Mouse (Mus musculus): ENCODE measurements around the gene Slc22a15. TPM values are rescaled to one million over a fixed set of nuclear protein-coding genes. Genes with fewer than 3 reads are reported as not detected.
A peak's percentile ranks its signal among the peaks of the same experiment; 100 is the strongest.

The Slc22a15 gene
- polyA plus RNA-seq, 1 experiment from 2014 or later: 4.8 TPM

- peaks cover 11% of the 10 kb centered on the region for H3K4me1 ChIP-seq (ENCODE audit: control insufficient read depth, insufficient read depth, low read length)
- DNase-seq (ENCODE audit: low spot score) (peak; percentile 65), ATAC-seq (ENCODE audit: low read depth) (no peak)
- H3K4me2 ChIP-seq (ENCODE audit: low read depth, low read length): no peak overlapping the region
- H3K27me3 ChIP-seq (replicated peaks; ENCODE audit: control insufficient read depth, insufficient read depth, low read length): no peaks in the 10 kb centered on the region
- H3K9ac ChIP-seq (ENCODE audit: low read depth, low read length): no peak overlapping the region
- H3K9me3 ChIP-seq (ENCODE audit: control insufficient read depth, low read length): no peaks in the 10 kb centered on the region
- no peak overlapping the region for H3K27ac ChIP-seq (replicated peaks; ENCODE audit: low read depth, low read length)
- H3K4me3 ChIP-seq (ENCODE audit: low read depth, low read length): no peak overlapping the region
- no peaks in the 10 kb centered on the region for H3K36me3 ChIP-seq (ENCODE audit: control insufficient read depth, insufficient read depth, low read length)
Observed at GRCm38 (mm10) chr3:101926636-101927035, 2.4 kb upstream of the Slc22a15 start.

GRCm38 (mm10) chr3:101925663-101926062 lies 1.4 kb upstream of the Slc22a15 start:
- 59% methylated on average over 1 of the region's 1 CpGs for WGBS
- no peaks in the 10 kb centered on the region for H3K9me3 ChIP-seq (ENCODE audit: control insufficient read depth, low read length)
- no peak overlapping the region for H3K4me2 ChIP-seq (ENCODE audit: low read depth, low read length)
- no peak overlapping the region for H3K4me3 ChIP-seq (ENCODE audit: low read depth, low read length)
- no peak overlapping the region for H3K9ac ChIP-seq (ENCODE audit: low read depth, low read length)
- no peak for ATAC-seq (ENCODE audit: low read depth)
- H3K27ac ChIP-seq (replicated peaks; ENCODE audit: low read depth, low read length): no peak overlapping the region
- H3K36me3 ChIP-seq (ENCODE audit: control insufficient read depth, insufficient read depth, low read length): no peaks in the 10 kb centered on the region
- H3K4me1 ChIP-seq (ENCODE audit: control insufficient read depth, insufficient read depth, low read length): peaks cover 11% of the 10 kb centered on the region
- H3K27me3 ChIP-seq (replicated peaks; ENCODE audit: control insufficient read depth, insufficient read depth, low read length): no peaks in the 10 kb centered on the region
- DNase-seq (ENCODE audit: low spot score): peak; percentile 74

GRCm38 (mm10) chr3:101922366-101922765 lies 1.9 kb downstream of the Slc22a15 start:
- Histone ChIP-seq H3K4me3 (ENCODE audit: low read depth, low read length) (no peak overlapping the region), H3K36me3 (ENCODE audit: control insufficient read depth, insufficient read depth, low read length) (no peaks in the 10 kb centered on the region), H3K9me3 (ENCODE audit: control insufficient read depth, low read length) (no peaks in the 10 kb centered on the region), H3K4me2 (ENCODE audit: low read depth, low read length) (no peak overlapping the region), H3K27me3 (replicated peaks; ENCODE audit: control insufficient read depth, insufficient read depth, low read length) (no peaks in the 10 kb centered on the region), H3K9ac (ENCODE audit: low read depth, low read length) (no peak overlapping the region), H3K4me1 (ENCODE audit: control insufficient read depth, insufficient read depth, low read length) (peaks cover 16% of the 10 kb centered on the region), H3K27ac (replicated peaks; ENCODE audit: low read depth, low read length) (no peak overlapping the region)
- ATAC-seq (ENCODE audit: low read depth) (no peak), DNase-seq (ENCODE audit: low spot score) (no peak)
- 86% methylated on average over 7 of the region's 7 CpGs for WGBS

- Histone ChIP-seq H3K4me2 (ENCODE audit: low read depth, low read length) (no peak overlapping the region), H3K4me1 (ENCODE audit: control insufficient read depth, insufficient read depth, low read length) (peaks cover 4% of the 10 kb centered on the region; the same call in 1 of the 2 replicates), H3K4me3 (ENCODE audit: low read depth, low read length) (no peak overlapping the region), H3K9me3 (ENCODE audit: control insufficient read depth, low read length) (no peaks in the 10 kb centered on the region), H3K27ac (replicated peaks; ENCODE audit: low read depth, low read length) (no peak overlapping the region), H3K27me3 (replicated peaks; ENCODE audit: control insufficient read depth, insufficient read depth, low read length) (no peaks in the 10 kb centered on the region), H3K36me3 (ENCODE audit: control insufficient read depth, insufficient read depth, low read length) (peaks cover 5% of the 10 kb centered on the region; the same call in 1 of the 2 replicates), H3K9ac (ENCODE audit: low read depth, low read length) (no peak overlapping the region)
- WGBS: 92% methylated on average over 3 of the region's 3 CpGs
- DNase-seq (ENCODE audit: low spot score) (no peak), ATAC-seq (ENCODE audit: low read depth) (no peak)
Observed at GRCm38 (mm10) chr3:101918526-101918925, 5.7 kb downstream of the Slc22a15 start.

GRCm38 (mm10) chr3:101917665-101918064 lies 6.6 kb downstream of the Slc22a15 start:
- Histone ChIP-seq H3K9ac (ENCODE audit: low read depth, low read length) (no peak overlapping the region), H3K4me3 (ENCODE audit: low read depth, low read length) (no peak overlapping the region), H3K27me3 (replicated peaks; ENCODE audit: control insufficient read depth, insufficient read depth, low read length) (no peaks in the 10 kb centered on the region), H3K9me3 (ENCODE audit: control insufficient read depth, low read length) (no peaks in the 10 kb centered on the region), H3K27ac (replicated peaks; ENCODE audit: low read depth, low read length) (no peak overlapping the region), H3K4me2 (ENCODE audit: low read depth, low read length) (no peak overlapping the region), H3K36me3 (ENCODE audit: control insufficient read depth, insufficient read depth, low read length) (peaks cover 12% of the 10 kb centered on the region; the same call in 1 of the 2 replicates), H3K4me1 (ENCODE audit: control insufficient read depth, insufficient read depth, low read length) (0 out of 2 replicates have a peak, but pooled peaks cover 4% of the 10 kb centered on the region)
- peak; percentile 51 for DNase-seq (ENCODE audit: low spot score)
- 23% methylated on average over 3 of the region's 3 CpGs for WGBS
- ATAC-seq (ENCODE audit: low read depth): peak; percentile 18; the same call in 1 of the 2 replicates

- ATAC-seq (ENCODE audit: low read depth) (no peak), DNase-seq (ENCODE audit: low spot score) (no peak)
- H3K36me3 ChIP-seq (ENCODE audit: control insufficient read depth, insufficient read depth, low read length): peaks cover 12% of the 10 kb centered on the region; the same call in 1 of the 2 replicates
- no peak overlapping the region for H3K4me3 ChIP-seq (ENCODE audit: low read depth, low read length)
- no peaks in the 10 kb centered on the region for H3K9me3 ChIP-seq (ENCODE audit: control insufficient read depth, low read length)
- 62% methylated on average over 5 of the region's 5 CpGs for WGBS
- H3K4me2 ChIP-seq (ENCODE audit: low read depth, low read length): no peak overlapping the region
- no peak overlapping the region for H3K9ac ChIP-seq (ENCODE audit: low read depth, low read length)
- H3K27ac ChIP-seq (replicated peaks; ENCODE audit: low read depth, low read length): no peak overlapping the region
- 0 out of 2 replicates have a peak, but pooled peaks cover 4% of the 10 kb centered on the region for H3K4me1 ChIP-seq (ENCODE audit: control insufficient read depth, insufficient read depth, low read length)
- no peaks in the 10 kb centered on the region for H3K27me3 ChIP-seq (replicated peaks; ENCODE audit: control insufficient read depth, insufficient read depth, low read length)
Observed at GRCm38 (mm10) chr3:101916525-101916924, 7.7 kb downstream of the Slc22a15 start.

GRCm38 (mm10) chr3:101915048-101915801 lies 9.0 kb downstream of the Slc22a15 start:
- H3K27me3 ChIP-seq (replicated peaks; ENCODE audit: control insufficient read depth, insufficient read depth, low read length): no peaks in the 10 kb centered on the region
- DNase-seq (ENCODE audit: low spot score) (no peak), ATAC-seq (ENCODE audit: low read depth) (no peak)
- no peak overlapping the region for H3K4me2 ChIP-seq (ENCODE audit: low read depth, low read length)
- H3K4me1 ChIP-seq (ENCODE audit: control insufficient read depth, insufficient read depth, low read length): 0 out of 2 replicates have a peak, but pooled peaks cover 4% of the 10 kb centered on the region
- no peak overlapping the region for H3K4me3 ChIP-seq (ENCODE audit: low read depth, low read length)
- 85% methylated on average over 14 of the region's 14 CpGs for WGBS
- H3K9me3 ChIP-seq (ENCODE audit: control insufficient read depth, low read length): no peaks in the 10 kb centered on the region
- H3K27ac ChIP-seq (replicated peaks; ENCODE audit: low read depth, low read length): no peak overlapping the region
- no peak overlapping the region for H3K9ac ChIP-seq (ENCODE audit: low read depth, low read length)
- H3K36me3 ChIP-seq (ENCODE audit: control insufficient read depth, insufficient read depth, low read length): peaks cover 12% of the 10 kb centered on the region; the same call in 1 of the 2 replicates

- DNase-seq (ENCODE audit: low spot score) (no peak), ATAC-seq (ENCODE audit: low read depth) (no peak)
- WGBS: 85% methylated on average over 5 of the region's 5 CpGs
- Histone ChIP-seq H3K4me3 (ENCODE audit: low read depth, low read length) (no peak overlapping the region), H3K27ac (replicated peaks; ENCODE audit: low read depth, low read length) (no peak overlapping the region), H3K9ac (ENCODE audit: low read depth, low read length) (no peak overlapping the region), H3K27me3 (replicated peaks; ENCODE audit: control insufficient read depth, insufficient read depth, low read length) (no peaks in the 10 kb centered on the region), H3K9me3 (ENCODE audit: control insufficient read depth, low read length) (no peaks in the 10 kb centered on the region), H3K36me3 (ENCODE audit: control insufficient read depth, insufficient read depth, low read length) (peaks cover 12% of the 10 kb centered on the region), H3K4me2 (ENCODE audit: low read depth, low read length) (no peak overlapping the region), H3K4me1 (ENCODE audit: control insufficient read depth, insufficient read depth, low read length) (0 out of 2 replicates have a peak, but pooled peaks cover 4% of the 10 kb centered on the region)
Observed at GRCm38 (mm10) chr3:101914266-101914665, 10.0 kb downstream of the Slc22a15 start.

GRCm38 (mm10) chr3:101912041-101912440 lies 12.2 kb downstream of the Slc22a15 start:
- no peak overlapping the region for H3K4me2 ChIP-seq (ENCODE audit: low read depth, low read length)
- no peak overlapping the region for H3K4me3 ChIP-seq (ENCODE audit: low read depth, low read length)
- DNase-seq (ENCODE audit: low spot score): peak; percentile 59
- no peaks in the 10 kb centered on the region for H3K27me3 ChIP-seq (replicated peaks; ENCODE audit: control insufficient read depth, insufficient read depth, low read length)
- no peaks in the 10 kb centered on the region for H3K4me1 ChIP-seq (ENCODE audit: control insufficient read depth, insufficient read depth, low read length)
- WGBS: 64% methylated on average over 6 of the region's 6 CpGs
- H3K27ac ChIP-seq (replicated peaks; ENCODE audit: low read depth, low read length): no peak overlapping the region
- ATAC-seq (ENCODE audit: low read depth): no peak
- no peaks in the 10 kb centered on the region for H3K9me3 ChIP-seq (ENCODE audit: control insufficient read depth, low read length)
- no peak overlapping the region for H3K9ac ChIP-seq (ENCODE audit: low read depth, low read length)
- H3K36me3 ChIP-seq (ENCODE audit: control insufficient read depth, insufficient read depth, low read length): peaks cover 20% of the 10 kb centered on the region
